Mouse (Mus musculus) stomach, embryonic 16.5 days (tissue): ENCODE data around the gene 9130204L05Rik. TPM values are rescaled to one million over a fixed set of nuclear protein-coding genes. Genes with fewer than 3 reads are reported as not detected.

Source experiments
- ATAC-seq: fragments of 200-750 bp; cut with Nextera tagmentation; 2 replicates; pipeline ENCODE4 v1.8.0; 2017; ENCODE audit warnings: moderate number of reproducible peaks, moderate TSS enrichment; ENCODE audit not compliant: insufficient read depth, low FRiP score
- H3K27ac ChIP-seq: fragments of 300-500 bp; sonication (generic); 2 replicates; pipeline ENCODE4 v1.5.1; 2014; ENCODE audit warnings: low read length
- H3K27me3 ChIP-seq: fragments of 300-500 bp; sonication (generic); 2 replicates; pipeline ENCODE4 v1.6.1; 2014; ENCODE audit warnings: low read length, control low read depth, mixed read lengths; ENCODE audit not compliant: control insufficient read depth, insufficient read depth
- H3K36me3 ChIP-seq: fragments of 300-500 bp; sonication (generic); 2 replicates; pipeline ENCODE4 v1.6.1; 2014; ENCODE audit warnings: low read length; ENCODE audit not compliant: control insufficient read depth, insufficient read depth
- H3K4me1 ChIP-seq: fragments of 300-500 bp; sonication (generic); 2 replicates; pipeline ENCODE4 v1.6.1; 2014; ENCODE audit warnings: low read length, control low read depth, mixed read lengths; ENCODE audit not compliant: control insufficient read depth, insufficient read depth
- H3K4me2 ChIP-seq: fragments of 300-500 bp; sonication (generic); 2 replicates; pipeline ENCODE4 v1.6.1; 2014; ENCODE audit warnings: low read depth, low read length, mixed read lengths
- H3K4me3 ChIP-seq: fragments of 300-500 bp; sonication (generic); replicated peaks from 2 replicates; pipeline ENCODE4 v1.5.1; 2014; ENCODE audit warnings: mild to moderate bottlenecking, low read length
- H3K9ac ChIP-seq: fragments of 300-500 bp; sonication (generic); 2 replicates; pipeline ENCODE4 v1.6.1; 2014; ENCODE audit warnings: low read length
- H3K9me3 ChIP-seq: fragments of 300-500 bp; sonication (generic); replicated peaks from 2 replicates; pipeline ENCODE4 v1.6.1; 2016; ENCODE audit warnings: low read length, control low read depth; ENCODE audit not compliant: control insufficient read depth
- WGBS: fragments of 180-500 bp; shearing (Covaris S2); extraction: QIAGEN DNeasy Blood & Tissue Kit; methylation state at CpG from one replicate; pipeline ENCODE4 v1.1.7; 2014; 5-methylcytosine and 5-hydroxymethylcytosine counted together
- polyA plus RNA-seq: library from polyadenylated mRNA; unstranded; fragments of >200 nt; fragmentation: Nextera tagmentation; extraction: Ambion mirVana; gene quantifications from 2 replicates; pipeline ENCODE4 v1.2.1, GENCODE M21; 2015

9130204L05Rik gene
- polyA plus RNA-seq, result not detected in 2 replicates

- WGBS, result 64% methylated on average over 2 of the region's 2 CpGs
These were observed at the start of gene 9130204L05Rik for GRCm38 (mm10) chr3:91090703-91091102. 9130204L05Rik (minus strand) TSS chr3:91090803.

GRCm38 (mm10) chr3:91108696-91109095 lies 18.1 kb upstream of the 9130204L05Rik start:
- no peak for ATAC-seq
- H3K36me3 ChIP-seq, result no peaks in the 10 kb centered on the region

More at GRCm38 (mm10) chr3:91090703-91091102, at the start of gene 9130204L05Rik:
- no peak within 1 kb of the TSS for H3K4me3 ChIP-seq
- ATAC-seq, result no peak
- H3K36me3 ChIP-seq, result no peaks in the 10 kb centered on the region
- H3K27ac ChIP-seq, result no peak within 1 kb of the TSS
- no peak within 1 kb of the TSS for H3K4me2 ChIP-seq
- H3K9ac ChIP-seq, result no peak within 1 kb of the TSS
- H3K4me1 ChIP-seq, result no peaks in the 10 kb centered on the region
- H3K27me3 ChIP-seq, result no peaks in the 10 kb centered on the region
- no peaks in the 10 kb centered on the region for H3K9me3 ChIP-seq

GRCm38 (mm10) chr3:91059211-91059610 lies 31.4 kb downstream of the 9130204L05Rik start:
- Histone ChIP-seq H3K9ac (no peak overlapping the region), H3K27me3 (no peaks in the 10 kb centered on the region), H3K27ac (no peak overlapping the region), H3K36me3 (no peaks in the 10 kb centered on the region), H3K4me3 (no peak overlapping the region), H3K4me2 (no peak overlapping the region), H3K4me1 (no peaks in the 10 kb centered on the region), H3K9me3 (no peaks in the 10 kb centered on the region)
- ATAC-seq, result no peak
- WGBS, result 0% methylated on average over 1 of the region's 1 CpGs

More at GRCm38 (mm10) chr3:91108696-91109095, 18.1 kb upstream of the 9130204L05Rik start:
- Histone ChIP-seq H3K4me2 (no peak overlapping the region), H3K4me3 (no peak overlapping the region), H3K9ac (no peak overlapping the region), H3K4me1 (no peaks in the 10 kb centered on the region), H3K27ac (no peak overlapping the region), H3K9me3 (no peaks in the 10 kb centered on the region), H3K27me3 (no peaks in the 10 kb centered on the region)

- no peak overlapping the region for H3K4me3 ChIP-seq
- H3K27ac ChIP-seq, result no peak overlapping the region
- H3K27me3 ChIP-seq, result no peaks in the 10 kb centered on the region
- H3K36me3 ChIP-seq, result no peaks in the 10 kb centered on the region
- no peak for ATAC-seq
- no peak overlapping the region for H3K4me2 ChIP-seq
- WGBS, result 12% methylated on average over 1 of the region's 1 CpGs
- no peaks in the 10 kb centered on the region for H3K4me1 ChIP-seq
- H3K9me3 ChIP-seq, result no peaks in the 10 kb centered on the region
- H3K9ac ChIP-seq, result no peak overlapping the region
These were observed 37.9 kb downstream of the 9130204L05Rik start for GRCm38 (mm10) chr3:91052654-91053053.
